Mouse (Mus musculus): ENCODE measurements at regions not wholly inside any gene's neighbourhood (a gene's known extent, or its start where the extent isn't known, plus 50 kb on each side); places are given as distances from the start of the nearest gene placed in this dataset.

DNA sequence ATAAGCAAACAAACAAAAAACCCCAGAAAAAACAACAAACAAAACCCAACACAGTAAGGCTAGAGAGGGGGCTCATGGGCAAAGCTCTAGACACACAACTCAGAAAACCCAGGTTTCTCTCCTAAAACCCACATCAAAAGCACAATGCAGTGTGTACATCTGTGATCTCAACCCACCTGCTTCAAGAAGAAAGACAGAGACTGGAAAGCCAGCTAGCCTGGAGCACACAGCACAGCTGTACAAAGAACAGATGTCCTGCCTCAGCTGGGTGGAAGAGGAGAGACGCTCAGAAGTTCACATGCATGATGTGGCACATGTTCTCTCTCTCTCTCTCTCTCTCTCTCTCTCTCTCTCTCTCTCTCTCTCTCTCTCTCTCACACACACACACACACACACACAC, 140.0 kb upstream of the Ap5m1 start:
- TF ChIP-seq POLR2A (IDR thresholded peaks at IDR 0.05; ENCODE audit: insufficient read length, low read depth) (no peak), TCF12 (IDR thresholded peaks at IDR 0.05; ENCODE audit: insufficient read depth, poor library complexity, severe bottlenecking) (no peak), CEBPB (IDR thresholded peaks at IDR 0.05; ENCODE audit: insufficient read depth, poor library complexity, severe bottlenecking) (no peak), USF1 (IDR thresholded peaks at IDR 0.05; ENCODE audit: low read depth) (no peak), REST (IDR thresholded peaks at IDR 0.05; ENCODE audit: insufficient read depth, insufficient read length) (no peak), SRF (IDR thresholded peaks at IDR 0.05; ENCODE audit: control insufficient read depth, insufficient read length, low read depth) (no peak)
